Mouse (Mus musculus) ES-Bruce4 (cell line): ENCODE results near the gene B430305J03Rik. TPM values are rescaled to one million over a fixed set of nuclear protein-coding genes. Genes with fewer than 3 reads are reported as not detected.

Source experiments
- H3K27ac ChIP-seq: 2 replicates; pipeline ENCODE4 v1.5.1; 2012; ENCODE audit warnings: low read length, inconsistent platforms; ENCODE audit not compliant: insufficient read depth
- H3K27me3 ChIP-seq: 2 replicates; pipeline ENCODE4 v1.6.1; 2012; ENCODE audit warnings: mild to moderate bottlenecking, low read length, inconsistent platforms; ENCODE audit not compliant: control insufficient read depth, poor library complexity, insufficient read depth, severe bottlenecking
- H3K36me3 ChIP-seq: 2 replicates; pipeline ENCODE4 v1.6.1; 2012; ENCODE audit warnings: inconsistent platforms, mild to moderate bottlenecking, low read length, moderate library complexity; ENCODE audit not compliant: control insufficient read depth, poor library complexity, insufficient read depth, severe bottlenecking
- H3K4me1 ChIP-seq: one replicate; pipeline ENCODE4 v1.8.1; 2011; ENCODE audit warnings: low read length; ENCODE audit not compliant: control insufficient read depth, insufficient read depth
- H3K4me3 ChIP-seq: 2 replicates; pipeline ENCODE4 v1.5.1; 2011; ENCODE audit warnings: low read depth, mild to moderate bottlenecking, low read length
- H3K9ac ChIP-seq: 2 replicates; pipeline ENCODE4 v1.6.1; 2012; ENCODE audit warnings: low read depth, mild to moderate bottlenecking, inconsistent platforms; ENCODE audit not compliant: poor library complexity, severe bottlenecking
- H3K9me3 ChIP-seq: replicated peaks from 2 replicates; pipeline ENCODE4 v1.6.1; 2012; ENCODE audit warnings: mild to moderate bottlenecking, low read length, inconsistent platforms; ENCODE audit not compliant: control insufficient read depth, poor library complexity, insufficient read depth, severe bottlenecking
- CTCF ChIP-seq: IDR thresholded peaks from one replicate; pipeline ENCODE4 v1.8.1; 2011; ENCODE audit warnings: low read depth, low read length
- EP300 ChIP-seq: IDR thresholded peaks from 2 replicates; pipeline ENCODE4 v1.6.1; 2011; ENCODE audit warnings: low read depth, low read length; ENCODE audit not compliant: insufficient read depth
- POLR2A ChIP-seq: IDR thresholded peaks from one replicate; pipeline ENCODE4 v1.8.1; 2011; ENCODE audit warnings: low read length; ENCODE audit not compliant: insufficient read depth
- polyA plus RNA-seq: library from polyadenylated mRNA; stranded (reverse); fragments of >200 nt; gene quantifications from 2 replicates; pipeline ENCODE4 v1.2.4, GENCODE M21; 2011; ENCODE audit warnings: low read depth; ENCODE audit not compliant: missing spikeins, insufficient read depth, insufficient read length

B430305J03Rik gene
- polyA plus RNA-seq, 1 experiment = 0.70 TPM

- H3K9me3 ChIP-seq = no peaks in the 10 kb centered on the region
- no peak for TF ChIP-seq POLR2A
- no peak for TF ChIP-seq CTCF
- TF ChIP-seq EP300 = no peak
- H3K27ac ChIP-seq = no peak overlapping the region
- no peaks in the 10 kb centered on the region for H3K36me3 ChIP-seq
- no peak overlapping the region for H3K9ac ChIP-seq
- no peak overlapping the region for H3K4me3 ChIP-seq
- no peaks in the 10 kb centered on the region for H3K4me1 ChIP-seq
- H3K27me3 ChIP-seq = no peaks in the 10 kb centered on the region
These were observed 20.1 kb downstream of the B430305J03Rik start for GRCm38 (mm10) chr3:61345636-61346035.

DNA sequence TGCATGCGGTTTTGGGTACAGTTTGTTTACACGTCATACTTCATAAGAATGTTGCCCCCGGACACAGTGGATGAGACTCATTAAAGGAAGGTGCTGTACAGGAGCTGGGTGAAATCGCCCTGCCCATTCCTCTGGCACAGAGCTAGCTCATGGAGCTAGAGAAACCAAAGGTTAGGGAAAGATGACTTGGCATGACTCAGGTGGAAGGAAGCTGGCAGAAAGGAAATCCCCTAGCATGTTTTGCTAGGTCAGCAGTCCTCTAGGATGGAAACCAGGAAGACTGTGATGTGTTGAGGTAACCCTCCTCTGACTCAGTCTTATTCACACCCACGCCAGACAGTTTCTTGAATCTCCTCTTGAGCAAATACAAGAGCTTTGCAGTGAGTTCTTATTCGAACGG, 21.7 kb downstream of the B430305J03Rik start:
- Histone ChIP-seq H3K4me1 (no peaks in the 10 kb centered on the region), H3K27me3 (no peaks in the 10 kb centered on the region), H3K4me3 (no peak overlapping the region), H3K27ac (no peak overlapping the region), H3K36me3 (no peaks in the 10 kb centered on the region), H3K9ac (no peak overlapping the region), H3K9me3 (no peaks in the 10 kb centered on the region)
- TF ChIP-seq POLR2A (no peak), CTCF (no peak), EP300 (no peak)

- no peak for TF ChIP-seq EP300
- Histone ChIP-seq H3K36me3 (no peaks in the 10 kb centered on the region), H3K27me3 (no peaks in the 10 kb centered on the region), H3K9me3 (no peaks in the 10 kb centered on the region), H3K9ac (no peak overlapping the region), H3K27ac (no peak overlapping the region), H3K4me1 (no peaks in the 10 kb centered on the region), H3K4me3 (no peak overlapping the region)
These were observed 25.4 kb downstream of the B430305J03Rik start for GRCm38 (mm10) chr3:61340321-61340720.

DNA sequence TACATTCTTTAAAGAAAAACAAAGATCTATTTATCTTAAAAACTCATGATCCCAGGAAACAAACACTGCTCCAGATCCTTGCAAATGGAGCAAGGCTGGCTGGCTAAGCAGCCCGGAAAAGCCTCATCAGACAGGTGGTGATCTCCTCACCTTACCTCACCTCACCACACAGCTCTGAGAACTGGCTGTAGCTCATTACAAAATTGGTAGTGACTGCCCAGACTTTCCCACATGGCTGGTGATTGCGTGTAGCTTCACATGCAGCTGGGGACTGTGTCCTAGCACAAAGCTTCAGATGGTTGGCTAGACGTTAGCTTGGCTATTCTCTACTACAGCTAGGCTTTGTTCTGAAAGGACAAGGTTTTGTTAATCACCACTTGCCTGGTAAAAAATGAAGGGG, 28.5 kb downstream of the B430305J03Rik start:
- no peaks in the 10 kb centered on the region for H3K27me3 ChIP-seq
- H3K4me1 ChIP-seq = no peaks in the 10 kb centered on the region
- H3K9ac ChIP-seq = no peak overlapping the region
- H3K4me3 ChIP-seq = no peak overlapping the region
- no peaks in the 10 kb centered on the region for H3K36me3 ChIP-seq
- H3K9me3 ChIP-seq = no peaks in the 10 kb centered on the region
- TF ChIP-seq POLR2A (no peak), CTCF (no peak), EP300 (no peak)
- H3K27ac ChIP-seq = no peak overlapping the region

GRCm38 (mm10) chr3:61336205-61336604, 29.5 kb downstream of the B430305J03Rik start:
- H3K27ac ChIP-seq = no peak overlapping the region
- TF ChIP-seq EP300 (no peak), POLR2A (no peak), CTCF (no peak)
- H3K4me1 ChIP-seq = no peaks in the 10 kb centered on the region
- H3K36me3 ChIP-seq = no peaks in the 10 kb centered on the region
- no peak overlapping the region for H3K4me3 ChIP-seq
- no peak overlapping the region for H3K9ac ChIP-seq
- no peaks in the 10 kb centered on the region for H3K9me3 ChIP-seq
- no peaks in the 10 kb centered on the region for H3K27me3 ChIP-seq

DNA sequence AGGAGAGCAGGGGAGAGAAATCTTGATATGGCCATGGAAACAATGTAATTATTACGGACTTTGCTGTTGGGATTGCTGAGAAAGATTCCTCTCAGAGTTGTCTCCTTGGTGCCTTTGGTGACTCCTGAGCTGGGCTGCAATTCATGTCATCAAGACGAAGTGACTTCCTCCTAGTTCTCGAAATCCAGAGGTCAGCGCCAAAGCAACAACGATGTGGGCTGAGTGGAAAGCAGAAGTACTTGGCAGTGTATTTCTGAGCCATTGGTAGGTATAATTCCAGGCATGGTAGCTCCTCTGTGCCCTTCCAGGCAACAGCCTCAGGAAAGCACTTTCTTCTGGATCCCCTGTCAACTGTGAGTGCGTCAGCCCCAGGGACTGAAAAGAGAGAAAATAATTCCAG, 44.1 kb downstream of the B430305J03Rik start:
- Histone ChIP-seq H3K9me3 (no peaks in the 10 kb centered on the region), H3K27me3 (no peaks in the 10 kb centered on the region), H3K4me3 (no peak overlapping the region), H3K36me3 (no peaks in the 10 kb centered on the region), H3K27ac (no peak overlapping the region), H3K9ac (no peak overlapping the region), H3K4me1 (no peaks in the 10 kb centered on the region)
- TF ChIP-seq EP300 = no peak
- TF ChIP-seq POLR2A = no peak
- TF ChIP-seq CTCF = no peak

DNA sequence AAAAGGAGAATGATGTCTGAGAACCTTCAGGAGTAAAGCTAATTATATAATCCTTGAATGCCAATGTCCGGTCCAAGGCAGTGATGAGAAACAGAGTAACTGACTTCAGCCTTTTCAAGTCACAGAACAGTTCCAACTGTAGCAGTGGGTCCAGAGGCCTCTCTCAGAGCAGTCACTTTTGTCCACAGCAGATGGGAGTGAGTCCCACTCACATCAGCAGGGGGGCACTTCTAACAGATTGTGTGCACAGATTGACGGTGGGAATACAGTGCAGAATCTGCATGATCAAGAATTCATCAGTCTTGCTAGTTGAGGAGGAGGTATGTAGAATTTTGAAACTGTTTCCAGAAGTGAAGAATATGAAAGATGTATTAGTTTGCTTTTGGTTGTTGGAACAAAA, 45.7 kb downstream of the B430305J03Rik start:
- no peaks in the 10 kb centered on the region for H3K4me1 ChIP-seq
- H3K4me3 ChIP-seq = no peak overlapping the region
- H3K27ac ChIP-seq = no peak overlapping the region
- no peaks in the 10 kb centered on the region for H3K36me3 ChIP-seq
- TF ChIP-seq CTCF (no peak), POLR2A (no peak), EP300 (no peak)
- H3K27me3 ChIP-seq = no peaks in the 10 kb centered on the region
- no peak overlapping the region for H3K9ac ChIP-seq
- H3K9me3 ChIP-seq = no peaks in the 10 kb centered on the region
